24 mouse cellular contexts compared by ENCODE assay signal in genomic region chr9:74910226-74910759, GRCm38 (mm10). TPM values are rescaled to one million over a fixed set of nuclear protein-coding genes. Genes with fewer than 3 reads are reported as not detected.
"Had no signal": no experiment of that assay in that cellular context is flagged by ENCODE, and none has a peak within 500 bp of the region (broad histone marks: within the 10 kb centered on the region; RNA-seq: fewer than 3 reads in every experiment).

No protein-coding gene starts in this region.

- H3K4me2 ChIP-seq: limb, embryonic 12.5 days; limb, embryonic 15.5 days; liver, embryonic 11.5 days; lung, embryonic 14.5 days; midbrain, embryonic 12.5 days; midbrain, embryonic 15.5 days; neural tube, embryonic 12.5 days; neural tube, embryonic 15.5 days; stomach, embryonic 15.5 days had no signal

- H3K36me3 ChIP-seq: limb, embryonic 12.5 days; limb, embryonic 15.5 days; midbrain, embryonic 12.5 days; midbrain, embryonic 15.5 days; neural tube, embryonic 12.5 days; neural tube, embryonic 15.5 days; stomach, embryonic 15.5 days had no signal

- H3K27ac ChIP-seq: layer of hippocampus, adult 2 months; limb, embryonic 12.5 days; limb, embryonic 15.5 days; liver, embryonic 14.5 days; macrophage; midbrain, embryonic 12.5 days; midbrain, embryonic 15.5 days; neural tube, embryonic 12.5 days; neural tube, embryonic 15.5 days; stomach, embryonic 15.5 days had no signal

- H3K4me1 ChIP-seq: midbrain, embryonic 12.5 days; midbrain, embryonic 15.5 days; neural tube, embryonic 12.5 days; neural tube, embryonic 15.5 days had no signal

- DNase-seq: kidney, adult 18-20 months; kidney, adult 9 months; kidney, postnatal 14 days; kidney, postnatal 4 days; layer of hippocampus, adult 9-11 months; liver, postnatal 0 days; lung, embryonic 14.5 days; right cerebral cortex, postnatal 25 days; spleen, adult 18-20 months; thymus, adult 2 months; thymus, postnatal 14 days; thymus, postnatal 4 days had no signal

- H3K9ac ChIP-seq: limb, embryonic 12.5 days; limb, embryonic 15.5 days; liver, embryonic 14.5 days; liver, postnatal 0 days; lung, embryonic 14.5 days; midbrain, embryonic 12.5 days; midbrain, embryonic 15.5 days; neural tube, embryonic 12.5 days; neural tube, embryonic 15.5 days; stomach, embryonic 15.5 days had no signal

- H3K4me3 ChIP-seq: layer of hippocampus, adult 2 months; limb, embryonic 12.5 days; limb, embryonic 15.5 days; midbrain, embryonic 12.5 days; midbrain, embryonic 15.5 days; neural tube, embryonic 12.5 days; neural tube, embryonic 15.5 days; stomach, embryonic 15.5 days had no signal

- ATAC-seq: liver, postnatal 0 days; lung, postnatal 0 days; midbrain, embryonic 15.5 days had no signal

- H3K9me3 ChIP-seq: limb, embryonic 12.5 days; limb, embryonic 15.5 days; midbrain, embryonic 12.5 days; midbrain, embryonic 15.5 days; neural tube, embryonic 12.5 days; neural tube, embryonic 15.5 days; stomach, embryonic 15.5 days had no signal

- H3K27me3 ChIP-seq: limb, embryonic 12.5 days; limb, embryonic 15.5 days; midbrain, embryonic 12.5 days; midbrain, embryonic 15.5 days; neural tube, embryonic 12.5 days; neural tube, embryonic 15.5 days; stomach, embryonic 15.5 days had no signal

RNA-seq across cellular contexts. Expression of gene Onecut1, which starts 48.6 kb away (rescaled TPM):
- polyA plus RNA-seq: lung, embryonic 14.5 days; lung, postnatal 0 days; macrophage had no signal
